Mouse (Mus musculus): ENCODE data around the gene Vmn1r54. TPM values are rescaled to one million over a fixed set of nuclear protein-coding genes. Genes with fewer than 3 reads are reported as not detected.

Gene Vmn1r54
- polyA plus RNA-seq, 1 experiment: not detected

DNA sequence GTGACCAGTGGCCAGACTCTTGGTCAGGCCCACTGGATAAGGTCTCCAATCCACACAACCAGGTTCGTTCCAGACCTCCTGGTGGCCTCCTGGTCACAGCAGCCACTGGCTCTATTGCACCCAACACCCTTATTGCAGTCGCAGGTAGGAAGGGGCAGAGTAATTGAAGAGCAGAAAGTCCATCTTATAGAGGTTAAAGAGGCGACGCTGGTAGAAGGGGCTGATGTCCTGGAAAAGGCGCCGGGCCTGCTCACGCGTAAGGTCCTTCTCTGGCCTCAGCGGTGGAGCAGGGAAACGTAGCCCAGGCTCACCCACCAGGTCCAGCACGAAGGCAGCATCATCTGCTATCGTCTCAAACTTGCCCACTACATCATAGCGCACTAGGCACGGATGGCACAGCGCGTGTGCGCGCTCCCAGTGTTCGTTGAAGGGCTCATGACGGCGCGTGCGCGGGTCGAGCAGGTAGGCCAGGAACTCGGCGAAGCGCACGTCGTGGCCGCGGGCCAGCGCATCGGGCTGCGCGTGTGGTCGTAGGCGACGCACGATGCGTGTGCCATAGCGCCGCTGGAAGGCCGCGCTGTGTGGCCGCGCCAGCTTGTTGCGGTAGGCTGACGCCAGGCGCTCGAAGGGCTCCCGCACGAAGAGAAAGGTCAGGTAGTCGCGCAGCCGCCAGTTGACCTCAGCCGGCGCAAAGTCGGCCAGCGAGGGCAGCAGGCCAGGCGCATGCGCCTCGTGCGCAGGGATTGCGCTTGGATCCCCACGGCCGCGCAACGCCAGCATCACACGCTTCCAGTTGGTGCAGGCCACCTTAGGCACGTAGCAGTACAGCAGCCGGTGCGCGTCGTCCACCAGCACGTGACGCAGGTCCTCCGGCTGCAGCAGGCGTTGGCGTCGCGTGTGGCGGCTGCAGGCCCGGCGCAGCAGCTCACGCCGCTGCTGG, 63.0 kb downstream of the Vmn1r54 start:
- no peak for TF ChIP-seq GATA1 (IDR thresholded peaks at IDR 0.05; ENCODE audit: low read length)
- no peak for TF ChIP-seq TAL1 (IDR thresholded peaks at IDR 0.05; ENCODE audit: low read length)
- Histone ChIP-seq H3K36me3 (ENCODE audit: control insufficient read depth) (peaks cover 6% of the 10 kb centered on the region), H3K27me3 (ENCODE audit: control insufficient read depth) (peaks cover 9% of the 10 kb centered on the region; the same call in 1 of the 2 replicates), H3K9me3 (ENCODE audit: control insufficient read depth, low read length) (peaks cover 14% of the 10 kb centered on the region), H3K4me3 (replicated peaks) (no peak overlapping the region), H3K4me1 (ENCODE audit: control insufficient read depth) (no peaks in the 10 kb centered on the region; the same call in 1 of the 2 replicates)

DNA sequence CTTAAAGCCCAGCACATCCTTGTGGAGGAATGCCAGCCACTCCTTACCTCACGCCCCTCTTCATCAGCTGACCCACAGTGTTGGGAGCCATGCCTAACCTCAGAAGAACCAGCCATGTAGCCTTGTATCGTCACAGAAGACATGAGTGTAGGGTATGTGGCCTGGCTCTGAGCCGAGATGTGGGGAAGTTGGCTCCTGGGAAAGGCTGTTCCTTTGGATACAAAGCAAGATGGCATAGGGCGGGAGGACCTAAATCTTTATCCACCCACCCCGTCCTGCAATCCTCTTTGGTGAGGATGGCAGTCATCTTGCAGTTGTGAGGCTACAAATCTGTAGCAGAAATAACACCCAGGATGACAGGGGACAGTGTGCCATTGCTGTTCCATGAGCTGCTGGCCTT, 69.9 kb downstream of the Vmn1r54 start:
- no peak for TF ChIP-seq TAL1 (IDR thresholded peaks at IDR 0.05; ENCODE audit: low read length)
- TF ChIP-seq GATA1 (IDR thresholded peaks at IDR 0.05; ENCODE audit: low read length): no peak

DNA sequence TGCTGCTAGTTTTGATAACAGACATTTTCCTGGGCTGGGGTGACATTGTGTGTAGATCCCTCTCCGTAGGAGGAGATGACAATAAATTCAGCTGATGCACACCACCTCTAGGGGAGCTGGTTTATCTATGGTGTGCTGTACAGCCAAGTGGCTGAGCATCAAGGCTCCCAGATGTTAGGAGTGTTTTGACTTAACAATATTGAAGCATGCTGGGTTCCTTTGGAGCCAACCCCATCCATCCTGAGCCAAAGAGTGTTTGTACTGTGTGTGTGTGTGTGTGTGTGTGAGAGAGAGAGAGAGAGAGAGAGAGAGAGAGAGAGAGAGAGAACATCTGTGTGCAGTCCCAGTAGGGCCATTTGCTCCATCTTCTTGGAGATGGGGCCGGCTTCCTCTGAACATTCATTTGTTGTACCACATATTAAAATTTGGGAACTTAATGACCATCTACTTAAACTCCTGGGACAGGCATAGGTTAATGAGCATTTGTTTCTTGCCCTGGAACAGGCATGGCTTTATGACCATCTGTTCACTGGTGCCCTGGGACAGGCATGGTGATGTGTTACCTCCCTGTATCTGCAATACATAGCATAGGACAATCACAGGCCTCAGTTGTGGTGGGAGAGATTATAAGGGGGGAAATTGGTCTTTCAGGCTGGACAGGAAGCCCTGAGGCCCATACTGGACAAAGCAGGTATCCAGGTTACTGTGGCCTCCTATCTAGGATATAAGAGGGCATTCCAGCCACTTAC, 71.6 kb downstream of the Vmn1r54 start:
- Histone ChIP-seq H3K4me1 (ENCODE audit: control insufficient read depth) (peaks cover 6% of the 10 kb centered on the region), H3K4me3 (replicated peaks) (no peak overlapping the region), H3K9me3 (ENCODE audit: control insufficient read depth, low read length) (peaks cover 4% of the 10 kb centered on the region), H3K36me3 (ENCODE audit: control insufficient read depth) (peaks cover 4% of the 10 kb centered on the region; the same call in 1 of the 2 replicates), H3K27me3 (ENCODE audit: control insufficient read depth) (no peaks in the 10 kb centered on the region)
- TF ChIP-seq TAL1 (IDR thresholded peaks at IDR 0.05; ENCODE audit: low read length): no peak
- TF ChIP-seq GATA1 (IDR thresholded peaks at IDR 0.05; ENCODE audit: low read length): no peak

More for the DNA sequence above, 69.9 kb downstream of the Vmn1r54 start:
- Histone ChIP-seq H3K9me3 (ENCODE audit: control insufficient read depth, low read length) (peaks cover 6% of the 10 kb centered on the region), H3K4me3 (replicated peaks) (no peak overlapping the region), H3K27me3 (ENCODE audit: control insufficient read depth) (no peaks in the 10 kb centered on the region), H3K4me1 (ENCODE audit: control insufficient read depth) (no peaks in the 10 kb centered on the region; the same call in 1 of the 2 replicates), H3K36me3 (ENCODE audit: control insufficient read depth) (peaks cover 4% of the 10 kb centered on the region; the same call in 1 of the 2 replicates)

DNA sequence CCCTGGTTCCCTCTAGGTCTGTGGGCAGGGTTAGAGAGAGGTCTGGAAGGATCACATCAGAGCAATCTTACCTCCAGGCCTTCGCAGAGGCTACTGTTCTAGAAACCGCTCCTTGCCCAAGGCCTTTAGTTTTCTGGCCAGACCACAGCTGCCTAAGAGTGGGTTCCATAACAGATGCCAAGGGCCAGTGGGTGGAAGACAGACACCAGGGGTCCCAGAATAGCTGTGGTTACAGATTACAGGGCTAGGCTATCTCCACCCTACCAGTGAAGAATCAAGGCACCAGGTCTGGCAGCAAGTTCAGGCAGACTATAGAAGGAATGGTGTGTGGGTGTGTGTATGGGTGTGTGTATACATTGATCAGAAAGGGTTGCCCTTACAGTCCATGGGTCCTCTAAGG, 72.9 kb downstream of the Vmn1r54 start:
- H3K4me1 ChIP-seq (ENCODE audit: control insufficient read depth): peaks cover 6% of the 10 kb centered on the region
- TF ChIP-seq GATA1 (IDR thresholded peaks at IDR 0.05; ENCODE audit: low read length): no peak
- TF ChIP-seq TAL1 (IDR thresholded peaks at IDR 0.05; ENCODE audit: low read length): no peak
- no peak overlapping the region for H3K4me3 ChIP-seq (replicated peaks)
- H3K9me3 ChIP-seq (ENCODE audit: control insufficient read depth, low read length): peaks cover 4% of the 10 kb centered on the region
- peaks cover 4% of the 10 kb centered on the region; the same call in 1 of the 2 replicates for H3K36me3 ChIP-seq (ENCODE audit: control insufficient read depth)
- H3K27me3 ChIP-seq (ENCODE audit: control insufficient read depth): no peaks in the 10 kb centered on the region

- Histone ChIP-seq H3K9me3 (ENCODE audit: control insufficient read depth, low read length) (peaks cover 4% of the 10 kb centered on the region), H3K36me3 (ENCODE audit: control insufficient read depth) (peaks cover 4% of the 10 kb centered on the region; the same call in 1 of the 2 replicates), H3K27me3 (ENCODE audit: control insufficient read depth) (no peaks in the 10 kb centered on the region), H3K4me1 (ENCODE audit: control insufficient read depth) (peaks cover 6% of the 10 kb centered on the region), H3K4me3 (replicated peaks) (no peak overlapping the region)
- TF ChIP-seq GATA1 (IDR thresholded peaks at IDR 0.05; ENCODE audit: low read length) (no peak), TAL1 (IDR thresholded peaks at IDR 0.05; ENCODE audit: low read length) (no peak)
Observed at GRCm38 (mm10) chr6:90319475-90320191, 73.5 kb downstream of the Vmn1r54 start.

GRCm38 (mm10) chr6:90320429-90320828, 74.3 kb downstream of the Vmn1r54 start:
- no peaks in the 10 kb centered on the region for H3K27me3 ChIP-seq (ENCODE audit: control insufficient read depth)
- H3K4me1 ChIP-seq (ENCODE audit: control insufficient read depth): peaks cover 8% of the 10 kb centered on the region
- peaks cover 4% of the 10 kb centered on the region for H3K9me3 ChIP-seq (ENCODE audit: control insufficient read depth, low read length)
- TF ChIP-seq TAL1 (IDR thresholded peaks at IDR 0.05; ENCODE audit: low read length) (no peak), GATA1 (IDR thresholded peaks at IDR 0.05; ENCODE audit: low read length) (no peak)
- no peak overlapping the region for H3K4me3 ChIP-seq (replicated peaks)
- peaks cover 4% of the 10 kb centered on the region; the same call in 1 of the 2 replicates for H3K36me3 ChIP-seq (ENCODE audit: control insufficient read depth)

Other genes starting within 250 kb of the Vmn1r54 start
- gene Vmn1r47, start 230.2 kb upstream of the Vmn1r54 start, polyA plus RNA-seq (2012): 0.01 TPM in 1 of 2 replicates, not detected in the other
- gene Vmn1r48, start 209.5 kb upstream of the Vmn1r54 start, polyA plus RNA-seq (2012): not detected in 2 replicates
- 0.01 TPM in 1 of 2 replicates, not detected in the other for gene Vmn1r49, start 167.8 kb upstream of the Vmn1r54 start, polyA plus RNA-seq (2012)
- gene Vmn1r50, start 144.9 kb upstream of the Vmn1r54 start, polyA plus RNA-seq (2012): not detected in 2 replicates
- gene Vmn1r51, start 123.7 kb upstream of the Vmn1r54 start, polyA plus RNA-seq (2012): not detected in 2 replicates
- not detected in 2 replicates for gene Vmn1r52, start 71.5 kb upstream of the Vmn1r54 start, polyA plus RNA-seq (2012)
- gene V1ra8, start 43.5 kb upstream of the Vmn1r54 start, polyA plus RNA-seq (2012): not detected in 2 replicates
- not detected in 2 replicates for gene Vmn1r53, start 21.9 kb upstream of the Vmn1r54 start, polyA plus RNA-seq (2012)
- not detected in 2 replicates for gene BC048671, start 54.9 kb downstream of the Vmn1r54 start, polyA plus RNA-seq (2012)
- 0.02 TPM in 1 of 2 replicates, not detected in the other for gene Chst13, start 78.9 kb downstream of the Vmn1r54 start, polyA plus RNA-seq (2012)
- gene Uroc1, start 87.0 kb downstream of the Vmn1r54 start, polyA plus RNA-seq (2012): 0.02 TPM in 1 of 2 replicates, not detected in the other
- 0.72 and 0.81 TPM in 2 replicates for gene Zxdc, start 123.2 kb downstream of the Vmn1r54 start, polyA plus RNA-seq (2012)
- not detected in 2 replicates for gene Cfap100, start 182.5 kb downstream of the Vmn1r54 start, polyA plus RNA-seq (2012)
- gene Klf15, start 216.3 kb downstream of the Vmn1r54 start, polyA plus RNA-seq (2012): 0.02 TPM in 1 of 2 replicates, not detected in the other
- gene Aldh1l1, start 240.1 kb downstream of the Vmn1r54 start, polyA plus RNA-seq (2012): 0.05 TPM in 1 of 2 replicates, not detected in the other

Measured in erythroblast, embryonic 14.5 days (primary cell).